Mouse (Mus musculus) liver, adult 2 months (tissue): Measurements from ENCODE around the gene Slc45a3.

Source experiments
- CTCF ChIP-seq: fragments of 200-500 bp; IDR thresholded peaks from 2 replicates; pipeline ENCODE4 v1.5.1; 2011; ENCODE audit warnings: low read depth, low read length, control low read depth
- POLR2A ChIP-seq: fragments of 200-500 bp; IDR thresholded peaks from 2 replicates; pipeline ENCODE4 v1.6.1; 2011; ENCODE audit warnings: low read length, control low read depth; ENCODE audit not compliant: insufficient read depth; ENCODE audit errors: extremely low read depth

GRCm38 (mm10) chr1:131946462-131947215 lies 16.1 kb upstream of the Slc45a3 start:
- no peak for TF ChIP-seq POLR2A
- no peak for TF ChIP-seq CTCF
